Mouse (Mus musculus) layer of hippocampus, adult 18-20 months (tissue): ENCODE data around the gene Disp1. TPM values are rescaled to one million over a fixed set of nuclear protein-coding genes. Genes with fewer than 3 reads are reported as not detected.

Experiments
- DNase-seq, 2 experiments: peaks; one replicate each; pipeline ENCODE4 v3.0.0; 2022; ENCODE audit warnings: low spot score in 2 of 2
- total RNA-seq, 2 experiments: library from RNA; stranded (reverse); gene quantifications; 2 replicates each; pipeline ENCODE4 v1.2.3; 2021

The Disp1 gene
- total RNA-seq, 2 experiments from 2014 or later = 4.8 to 5.5 TPM

- no peak for DNase-seq
Observed at GRCm38 (mm10) chr1:183207141-183207540, 14.2 kb downstream of the Disp1 start.

- DNase-seq = no peak
Observed at GRCm38 (mm10) chr1:183200926-183201325, 20.4 kb downstream of the Disp1 start.

DNA sequence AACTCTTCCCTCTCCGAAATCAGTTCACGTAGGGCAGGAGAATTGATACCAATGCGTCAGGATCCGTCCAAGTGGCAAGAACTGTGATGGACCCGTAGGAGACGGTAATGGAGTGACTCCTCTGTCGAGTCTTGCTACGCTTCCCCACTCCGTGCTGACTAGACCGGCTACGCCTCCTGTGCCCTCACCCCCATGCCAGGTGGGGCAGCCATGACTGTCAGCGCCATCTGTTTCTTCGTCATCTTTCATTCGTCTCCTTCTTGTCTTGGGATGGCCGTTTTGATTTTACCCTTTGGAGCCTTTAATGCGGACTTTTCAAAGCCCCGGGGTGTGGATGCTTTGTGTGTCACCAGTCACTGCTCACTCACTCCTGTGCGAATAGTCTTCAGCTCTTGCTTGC, 26.6 kb downstream of the Disp1 start:
- DNase-seq = no peak

DNA sequence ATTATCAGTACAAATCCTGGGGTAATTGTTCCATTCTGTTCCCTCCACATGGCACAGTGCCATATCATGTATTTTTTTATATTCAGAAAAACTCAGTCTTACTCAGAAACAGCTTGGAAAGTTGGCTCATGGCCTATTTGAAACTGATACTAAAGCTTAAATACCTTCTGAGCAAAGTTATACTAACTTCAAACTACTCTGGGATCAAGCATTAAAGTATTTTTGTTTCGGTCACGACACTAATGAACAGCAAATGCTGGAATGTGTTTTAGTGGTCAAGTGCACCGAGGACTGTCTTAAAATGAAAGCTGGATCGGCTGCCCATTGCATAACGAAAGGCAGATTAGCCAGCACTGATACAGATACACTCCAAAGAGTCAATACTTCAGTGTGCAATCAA, 27.2 kb downstream of the Disp1 start:
- DNase-seq = peak in 1 of 2 experiments; percentile 55

- DNase-seq = no peak
Observed at GRCm38 (mm10) chr1:183191398-183191797, 29.9 kb downstream of the Disp1 start.

GRCm38 (mm10) chr1:183190456-183190855, 30.9 kb downstream of the Disp1 start:
- no peak for DNase-seq

- no peak for DNase-seq
Observed at GRCm38 (mm10) chr1:183189014-183189662, 32.2 kb downstream of the Disp1 start.

DNA sequence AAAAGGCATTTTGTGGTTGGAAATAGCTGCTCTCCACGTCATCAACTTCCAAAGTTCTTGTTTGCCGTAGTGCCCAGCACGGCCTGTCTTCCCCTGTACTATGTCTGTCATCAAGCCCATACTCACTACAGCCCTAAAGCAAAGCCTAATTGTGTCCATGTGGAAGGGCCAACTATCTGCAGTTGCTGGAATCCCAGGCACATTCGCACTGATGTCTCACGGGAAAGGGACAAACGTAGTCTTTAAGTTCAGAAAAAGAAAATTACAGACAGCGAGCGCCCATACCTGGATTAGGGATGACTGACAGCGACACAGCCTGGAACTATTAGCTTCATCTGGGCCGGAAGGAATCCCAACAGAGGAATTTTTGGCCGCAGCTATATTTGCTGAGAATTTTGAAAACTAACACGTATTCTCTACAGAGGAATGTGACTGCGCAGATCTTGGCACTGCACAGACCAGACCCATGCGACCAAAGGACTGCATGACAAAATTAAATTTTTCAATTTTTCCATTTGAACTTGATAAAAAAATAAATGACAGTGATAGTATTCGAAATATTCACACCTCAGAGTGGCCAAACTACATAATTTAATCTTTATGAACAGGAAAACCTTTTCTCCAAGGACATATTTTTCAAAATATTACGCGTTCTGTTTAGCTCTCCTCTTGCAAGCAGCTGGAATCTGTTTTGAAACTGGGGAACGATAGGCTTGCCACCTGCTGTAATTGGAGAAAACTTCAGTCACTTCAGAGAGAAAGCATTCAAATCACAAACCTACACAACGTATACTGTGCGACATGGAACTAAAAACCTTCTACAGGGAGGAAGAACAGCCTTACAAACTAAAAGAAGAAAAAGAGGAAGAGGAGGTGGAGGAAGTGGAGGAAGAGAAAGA, 33.0 kb downstream of the Disp1 start:
- DNase-seq = no peak

GRCm38 (mm10) chr1:183185560-183185959, 35.8 kb downstream of the Disp1 start:
- DNase-seq = no peak

DNA sequence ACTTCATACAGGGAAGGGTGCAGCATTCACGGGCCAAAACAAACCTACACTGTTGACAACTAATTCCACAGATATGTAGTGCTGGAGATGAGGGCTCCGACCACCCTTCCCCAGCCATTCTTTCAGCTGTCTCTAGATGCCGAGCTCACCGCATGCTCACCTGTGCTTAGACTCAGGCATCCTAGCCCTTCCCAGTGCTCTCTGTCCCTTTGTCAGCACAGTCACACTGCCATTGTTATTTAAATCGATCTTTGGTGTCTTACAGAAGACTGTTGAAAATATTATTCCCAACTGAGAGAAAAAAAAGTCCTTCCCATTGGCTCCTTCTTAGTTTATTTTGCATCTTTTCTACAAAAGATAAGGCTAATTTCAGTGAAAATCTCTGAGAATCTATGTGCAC, 36.6 kb downstream of the Disp1 start:
- no peak for DNase-seq

- peak in 1 of 2 experiments; percentile 47 for DNase-seq
Observed at GRCm38 (mm10) chr1:183183565-183183964, 37.8 kb downstream of the Disp1 start.

DNA sequence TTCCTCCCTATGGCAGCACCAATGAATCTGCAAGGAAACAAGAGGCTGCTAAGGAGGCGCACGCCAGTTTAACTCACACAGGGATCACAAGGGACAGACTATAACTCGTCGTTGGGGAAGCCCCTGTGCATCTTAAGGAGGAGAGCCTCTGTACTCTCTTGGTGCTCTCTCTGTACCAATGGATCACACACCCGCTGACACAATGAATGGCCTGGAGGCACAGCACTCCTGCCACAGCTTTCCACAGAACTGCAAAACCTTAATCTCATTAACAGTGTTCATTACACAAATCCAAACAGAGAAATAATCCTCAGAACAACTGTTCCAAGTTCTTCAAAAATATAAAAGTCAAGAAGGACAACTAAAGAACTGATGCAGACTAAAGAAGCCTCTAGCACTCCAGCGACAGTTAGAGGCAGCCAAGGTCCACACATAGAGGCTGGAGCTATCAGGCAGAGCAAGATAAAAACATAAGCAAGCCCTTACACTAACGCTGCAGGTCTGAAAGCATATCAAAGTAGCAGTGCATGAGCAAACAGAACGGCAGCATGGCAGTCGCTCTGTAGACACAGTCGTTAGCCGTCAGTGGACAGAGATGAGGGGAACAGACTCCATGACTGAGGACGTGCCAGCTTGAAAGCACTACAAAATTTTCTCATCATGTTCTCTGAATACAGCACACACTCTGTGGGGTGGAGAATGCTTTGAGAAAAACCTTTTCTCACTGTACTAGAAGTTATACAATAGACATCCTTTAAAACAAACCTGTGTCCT, 38.5 kb downstream of the Disp1 start:
- no peak for DNase-seq

- peak; percentile 14 to 34 for DNase-seq
Observed at GRCm38 (mm10) chr1:183181030-183181395, 40.3 kb downstream of the Disp1 start.

GRCm38 (mm10) chr1:183180301-183181029, 40.9 kb downstream of the Disp1 start:
- no peak for DNase-seq

DNA sequence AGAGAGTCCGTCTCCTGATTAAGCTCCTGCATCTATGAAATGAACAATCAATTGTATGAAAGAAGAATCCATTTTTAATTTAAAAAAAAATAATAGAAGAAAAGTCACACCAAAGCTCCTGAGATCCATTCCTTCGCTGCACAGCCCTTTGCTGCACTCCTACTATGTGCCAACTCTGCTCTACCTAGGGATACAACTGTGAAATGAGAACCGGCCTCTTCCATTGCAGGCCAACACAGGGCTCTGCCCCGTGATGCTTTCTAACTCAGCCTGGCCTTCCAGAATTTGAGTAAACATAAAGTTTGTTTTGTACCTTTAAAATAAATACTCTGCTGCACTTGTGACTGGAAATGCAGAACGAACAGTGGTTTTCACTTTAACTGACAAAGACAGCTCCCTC, 42.0 kb downstream of the Disp1 start:
- no peak for DNase-seq

GRCm38 (mm10) chr1:183175236-183175635, 46.1 kb downstream of the Disp1 start:
- DNase-seq = no peak

- no peak for DNase-seq
Observed at GRCm38 (mm10) chr1:183171095-183171494, 50.2 kb downstream of the Disp1 start.

GRCm38 (mm10) chr1:183168465-183168864, 52.9 kb downstream of the Disp1 start:
- DNase-seq = no peak

DNA sequence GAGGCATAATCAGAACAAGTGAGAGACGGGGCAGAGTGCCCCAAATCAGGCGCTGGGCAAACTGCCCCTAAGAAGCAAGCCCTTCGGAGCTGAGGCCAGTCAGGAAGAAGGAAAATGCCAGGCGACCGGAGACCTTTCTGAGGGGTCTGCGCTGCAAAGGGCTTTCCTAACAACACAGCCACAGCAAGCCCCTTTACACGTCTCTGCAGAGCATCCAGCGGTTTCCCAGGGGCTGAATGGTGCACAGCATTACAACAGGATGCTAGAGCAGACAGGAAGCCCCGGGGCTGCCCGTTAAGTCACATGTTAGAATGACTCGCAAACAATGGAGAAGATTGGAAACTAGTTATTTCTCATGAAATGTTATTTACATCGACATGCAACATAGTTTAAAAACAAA, 53.5 kb downstream of the Disp1 start:
- DNase-seq = no peak

DNA sequence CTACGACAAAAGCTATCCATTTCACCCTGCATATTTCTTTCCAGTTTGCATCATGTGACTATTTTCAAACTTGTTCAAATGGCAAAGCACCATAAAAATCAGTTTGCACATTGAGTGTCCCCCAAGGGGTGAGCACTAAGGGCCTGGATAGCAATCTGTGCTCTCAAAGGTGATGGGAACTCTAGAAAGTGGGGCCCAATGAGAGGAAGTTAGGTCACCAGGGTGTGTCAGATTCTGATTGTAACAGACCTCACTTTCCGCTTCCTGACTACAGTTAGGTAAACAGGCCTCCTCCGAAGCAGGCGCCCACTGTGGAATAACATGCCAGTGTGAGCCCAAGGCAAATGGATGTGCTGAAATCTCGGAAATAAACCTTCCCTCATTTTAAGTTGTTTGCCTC, 54.6 kb downstream of the Disp1 start:
- no peak for DNase-seq

DNA sequence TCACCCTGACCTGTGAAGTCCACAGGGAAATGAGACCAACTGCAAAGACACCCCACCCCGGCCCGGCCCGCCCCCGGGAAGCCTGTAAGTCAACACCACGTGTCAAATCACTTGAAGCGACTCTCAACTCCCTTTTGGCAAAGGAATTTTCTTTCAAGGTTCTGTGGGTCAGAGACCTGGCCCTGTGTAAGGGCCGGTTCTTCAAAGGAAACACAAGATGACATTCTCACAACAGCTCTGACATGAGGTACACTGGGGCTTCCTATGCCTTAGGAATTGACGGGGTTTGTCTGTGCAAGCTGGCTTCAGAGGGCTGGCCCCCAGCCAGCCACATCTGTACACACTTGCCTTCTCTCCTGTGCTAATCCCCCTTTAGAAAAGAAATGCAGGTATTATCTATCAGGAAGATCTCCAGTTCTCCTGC, 56.7 kb downstream of the Disp1 start:
- DNase-seq = no peak
